Mouse (Mus musculus) subcutaneous adipose tissue, adult 2 months (tissue): ENCODE results near the gene Stxbp4. TPM values are rescaled to one million over a fixed set of nuclear protein-coding genes. Genes with fewer than 3 reads are reported as not detected.

ENCODE experiments used
- polyA plus RNA-seq: library from polyadenylated mRNA; depleted of rRNA; stranded (reverse); fragments of >200 nt; gene quantifications from 2 replicates; pipeline ENCODE4 v1.2.3, GENCODE M21; 2012; ENCODE audit warnings: low replicate concordance; rRNA removed

Stxbp4 gene
- 2.8 and 5.4 TPM in 2 replicates for polyA plus RNA-seq

DNA sequence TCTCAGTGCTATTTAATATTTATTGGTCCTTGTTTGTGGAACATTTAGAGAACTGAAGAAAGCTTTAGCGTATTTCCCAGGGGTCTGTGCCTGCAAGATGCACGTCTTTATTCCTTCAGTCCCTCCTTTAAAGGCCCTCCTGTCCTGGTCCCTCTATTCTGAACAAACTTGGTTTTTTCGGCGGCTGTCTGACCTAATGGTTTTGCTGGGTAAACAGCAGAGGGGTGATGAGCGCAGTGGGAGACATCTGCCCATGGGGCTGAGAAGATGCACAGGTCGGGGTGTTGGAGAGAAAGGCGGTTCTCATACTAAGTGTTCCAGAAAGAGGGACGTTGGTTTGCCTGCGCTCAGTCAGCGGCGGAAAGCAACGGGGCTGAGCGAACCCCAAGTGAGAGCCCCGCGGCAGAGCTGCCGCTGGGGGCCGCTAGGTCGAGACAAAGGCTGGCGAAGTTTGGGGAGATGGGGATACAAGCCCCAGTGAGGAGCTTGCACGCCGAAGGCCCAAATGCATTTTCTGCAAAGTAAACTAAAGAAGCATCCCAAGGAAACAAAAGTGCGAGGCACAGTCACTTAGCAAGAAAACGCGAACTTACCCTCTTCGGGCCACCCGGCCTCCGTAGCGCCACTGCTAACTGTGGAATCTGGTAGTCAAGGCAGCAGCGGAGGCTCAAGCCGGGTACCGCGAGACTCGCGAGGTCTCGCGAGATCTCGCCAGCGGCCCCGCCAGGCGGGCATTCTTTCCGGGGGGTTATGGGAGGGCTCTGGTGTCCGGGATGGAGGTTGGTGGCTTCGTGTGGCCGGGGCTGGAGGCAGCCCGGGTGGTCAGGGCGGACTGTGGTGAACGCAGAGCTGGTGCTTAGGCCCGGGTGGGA lies at the start of gene Stxbp4, which contains the start of gene Cox11:
Stxbp4 (minus strand) TSS at position 645 of the 872 bp plus-strand sequence.
Cox11 (plus strand) TSS at position 734 of the 872 bp plus-strand sequence.

Other genes with a start within 250 kb of the Stxbp4 start
- gene Hlf, start 247.2 kb downstream of the Stxbp4 start, polyA plus RNA-seq: 3.6 and 8.7 TPM in 2 replicates
- 6.8 and 11.7 TPM in 2 replicates for gene Cox11, start 89 bp upstream of the Stxbp4 start, polyA plus RNA-seq
- 4.2 and 5.5 TPM in 2 replicates for gene Tom1l1, start 50.3 kb upstream of the Stxbp4 start, polyA plus RNA-seq